Mouse (Mus musculus) limb, embryonic 13.5 days (tissue): Measurements from ENCODE around the gene Myl3. TPM values are rescaled to one million over a fixed set of nuclear protein-coding genes. Genes with fewer than 3 reads are reported as not detected.

ENCODE experiments used
- ATAC-seq: fragments of 200-750 bp; cut with Nextera tagmentation; 2 replicates; pipeline ENCODE4 v1.8.0; 2017; ENCODE audit warnings: low read depth, moderate number of reproducible peaks, moderate TSS enrichment; ENCODE audit not compliant: low FRiP score
- H3K27ac ChIP-seq: fragments of 300-500 bp; sonication (generic); 2 replicates; pipeline ENCODE4 v1.5.1; 2015; ENCODE audit warnings: inconsistent platforms, mild to moderate bottlenecking, moderate library complexity
- H3K27me3 ChIP-seq: fragments of 300-500 bp; sonication (generic); 2 replicates; pipeline ENCODE4 v1.6.1; 2015; ENCODE audit warnings: mild to moderate bottlenecking, inconsistent platforms
- H3K36me3 ChIP-seq: fragments of 300-500 bp; sonication (generic); 2 replicates; pipeline ENCODE4 v1.6.1; 2015; ENCODE audit warnings: inconsistent platforms, mild to moderate bottlenecking, moderate library complexity
- H3K4me1 ChIP-seq: fragments of 300-500 bp; sonication (generic); 2 replicates; pipeline ENCODE4 v1.6.1; 2015; ENCODE audit warnings: inconsistent platforms
- H3K4me2 ChIP-seq: fragments of 300-500 bp; sonication (generic); replicated peaks from 2 replicates; pipeline ENCODE4 v1.6.1; 2015; ENCODE audit warnings: inconsistent platforms, mild to moderate bottlenecking, moderate library complexity
- H3K4me3 ChIP-seq: fragments of 300-500 bp; sonication (generic); 2 replicates; pipeline ENCODE4 v1.5.1; 2015; ENCODE audit warnings: moderate library complexity, mild to moderate bottlenecking, inconsistent platforms
- H3K9ac ChIP-seq: fragments of 300-500 bp; sonication (generic); 2 replicates; pipeline ENCODE4 v1.6.1; 2015; ENCODE audit warnings: mild to moderate bottlenecking, inconsistent platforms
- H3K9me3 ChIP-seq: fragments of 300-500 bp; sonication (generic); 2 replicates; pipeline ENCODE4 v1.6.1; 2016; ENCODE audit warnings: inconsistent platforms
- WGBS: fragments of 180-500 bp; shearing (Covaris S2); methylation state at CpG from one replicate; pipeline ENCODE4 v1.1.7; 2015; 5-methylcytosine and 5-hydroxymethylcytosine counted together
- polyA plus RNA-seq: library from polyadenylated mRNA; unstranded; fragments of >200 nt; fragmentation: Nextera tagmentation; extraction: Ambion mirVana; gene quantifications from 2 replicates; pipeline ENCODE4 v1.2.1, GENCODE M21; 2015

Gene Myl3
- polyA plus RNA-seq, 1 experiment from 2014 or later, result 4.8 TPM

DNA sequence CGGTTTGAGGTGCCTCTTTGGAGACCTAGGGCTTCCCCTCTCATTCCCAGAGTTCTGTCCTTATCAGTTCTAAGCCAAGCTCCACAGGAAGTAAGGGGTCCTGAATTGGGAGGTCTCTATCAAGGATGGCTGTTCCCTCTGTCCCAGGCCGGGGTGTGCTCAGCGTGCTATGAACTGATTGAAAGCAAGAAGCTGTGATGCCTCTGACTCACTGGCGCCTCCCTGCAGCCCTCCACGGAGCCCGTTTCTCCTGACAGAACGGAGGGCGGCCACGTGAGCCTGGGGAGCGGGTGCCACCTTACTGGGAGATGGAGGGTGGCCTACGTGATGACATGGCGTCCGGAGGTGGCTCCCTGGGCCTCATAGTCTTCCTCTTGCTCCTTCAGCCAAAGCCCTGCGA, 56.2 kb downstream of the Myl3 start, which contains the start of gene Prss42:
Gene Prss42, plus strand, starts transcription at position 301 of the 400 bp plus-strand sequence.
- Histone ChIP-seq H3K4me2 (no peak within 1 kb of the TSS), H3K4me1 (no peaks in the 10 kb centered on the region), H3K27me3 (no peaks in the 10 kb centered on the region), H3K36me3 (no peaks in the 10 kb centered on the region), H3K9me3 (no peaks in the 10 kb centered on the region), H3K9ac (no peak within 1 kb of the TSS), H3K4me3 (no peak within 1 kb of the TSS), H3K27ac (no peak within 1 kb of the TSS)
- no peak for ATAC-seq
- WGBS, result 93% methylated on average over 14 of the region's 14 CpGs

DNA sequence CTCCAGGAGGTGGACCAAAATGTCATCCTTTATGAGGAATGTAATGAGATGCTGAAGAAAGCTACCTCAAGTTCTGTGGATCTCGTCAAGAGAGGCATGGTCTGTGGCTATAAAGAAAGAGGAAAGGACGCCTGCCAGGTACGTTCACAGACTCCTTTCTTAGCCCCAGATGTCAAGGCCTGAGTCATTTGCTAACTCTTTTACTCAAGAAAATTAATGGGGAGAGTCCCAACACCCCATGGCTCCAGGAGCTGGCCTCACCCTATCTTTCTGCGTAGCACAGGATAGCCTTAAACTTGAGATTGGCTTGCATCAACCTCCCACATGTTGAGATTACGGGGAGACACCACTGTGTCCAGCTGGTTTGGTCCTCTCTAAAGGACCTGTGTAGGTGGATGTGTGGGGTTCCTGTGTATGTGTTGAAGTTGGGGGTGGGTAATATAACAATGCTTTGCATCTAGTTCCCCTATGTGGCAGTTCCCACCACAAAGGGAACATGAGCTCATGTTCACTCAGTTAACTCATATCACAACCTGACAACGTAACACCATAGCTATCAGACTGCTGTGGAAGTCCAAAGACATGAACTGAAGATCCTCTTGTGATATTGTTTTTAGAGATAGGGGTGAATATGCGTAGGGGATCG, 59.3 kb downstream of the Myl3 start:
- 78% methylated on average over 8 of the region's 8 CpGs for WGBS

DNA sequence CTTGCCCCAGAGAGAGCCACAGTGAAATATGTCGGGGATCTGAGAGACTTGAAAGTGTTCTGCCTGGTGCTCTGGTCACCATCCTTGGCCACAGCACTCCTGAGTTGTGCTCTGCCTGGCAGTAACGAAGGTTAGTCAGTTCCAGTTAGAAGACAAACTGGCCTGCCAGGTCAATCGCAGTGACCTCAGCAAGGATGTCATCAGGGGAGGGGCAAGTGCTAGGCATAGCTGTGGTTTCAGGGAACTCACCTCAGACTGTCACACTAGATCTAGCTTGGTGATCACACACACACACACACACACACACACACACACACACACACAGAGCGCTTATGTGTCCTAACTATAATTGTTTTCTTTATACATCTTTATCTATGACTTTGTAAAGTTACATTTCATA, 61.6 kb downstream of the Myl3 start:
- 59% methylated on average over 4 of the region's 4 CpGs for WGBS
- H3K9ac ChIP-seq, result no peak overlapping the region
- H3K9me3 ChIP-seq, result no peaks in the 10 kb centered on the region
- H3K27ac ChIP-seq, result no peak overlapping the region
- H3K4me1 ChIP-seq, result no peaks in the 10 kb centered on the region
- no peaks in the 10 kb centered on the region for H3K36me3 ChIP-seq
- H3K4me2 ChIP-seq, result no peak overlapping the region
- no peak overlapping the region for H3K4me3 ChIP-seq
- ATAC-seq, result no peak
- no peaks in the 10 kb centered on the region for H3K27me3 ChIP-seq

More for the DNA sequence above, 59.3 kb downstream of the Myl3 start:
- ATAC-seq, result no peak
- Histone ChIP-seq H3K9me3 (no peaks in the 10 kb centered on the region), H3K27ac (no peak overlapping the region), H3K36me3 (no peaks in the 10 kb centered on the region), H3K4me3 (no peak overlapping the region), H3K27me3 (no peaks in the 10 kb centered on the region), H3K4me2 (no peak overlapping the region), H3K9ac (no peak overlapping the region), H3K4me1 (no peaks in the 10 kb centered on the region)

DNA sequence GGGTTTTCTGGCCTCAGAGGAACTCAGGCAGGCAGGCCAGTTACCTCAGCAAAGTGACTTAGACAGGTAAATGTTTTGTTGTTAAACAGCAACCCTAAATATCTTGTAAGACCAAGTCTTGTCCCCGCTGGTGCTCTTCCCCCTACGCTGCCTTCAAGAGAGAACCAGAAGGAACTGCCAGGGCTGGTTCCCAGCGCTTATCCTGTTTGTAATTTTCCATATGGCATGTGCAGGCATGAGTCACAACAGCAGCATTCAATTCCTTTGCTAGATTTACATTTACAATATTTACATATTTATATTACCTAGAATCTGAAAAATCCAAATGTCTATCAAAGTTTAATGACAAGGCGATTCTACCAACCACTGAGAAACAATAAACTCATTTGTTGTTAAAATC, 68.4 kb downstream of the Myl3 start:
- H3K4me1 ChIP-seq, result no peaks in the 10 kb centered on the region
- no peak overlapping the region for H3K4me3 ChIP-seq
- no peak for ATAC-seq
- no peak overlapping the region for H3K9ac ChIP-seq
- no peak overlapping the region for H3K27ac ChIP-seq
- no peaks in the 10 kb centered on the region for H3K9me3 ChIP-seq
- no peaks in the 10 kb centered on the region for H3K27me3 ChIP-seq
- H3K36me3 ChIP-seq, result no peaks in the 10 kb centered on the region
- WGBS, result 69% methylated on average over 4 of the region's 4 CpGs
- no peak overlapping the region for H3K4me2 ChIP-seq

DNA sequence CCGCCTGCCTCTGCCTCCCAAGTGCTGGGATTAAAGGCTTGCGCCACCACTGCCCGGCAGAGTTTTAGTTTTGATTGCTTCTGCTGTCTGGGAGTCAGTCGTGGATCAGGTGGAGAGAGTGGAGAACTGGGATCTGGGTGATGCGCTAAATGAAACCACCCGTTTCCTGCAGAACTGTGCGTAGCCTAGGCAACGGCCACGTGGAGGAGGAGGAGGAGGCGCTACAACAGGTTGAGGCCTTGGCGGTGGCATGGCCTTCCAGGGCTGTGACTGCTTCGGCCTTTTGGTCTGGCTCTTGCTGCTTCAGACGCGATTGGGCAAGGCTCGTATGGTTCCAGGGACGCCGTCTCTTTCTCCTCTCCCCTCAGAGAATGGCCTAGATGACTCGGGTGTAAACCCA, 72.1 kb downstream of the Myl3 start, which contains the start of gene Prss44:
Gene Prss44, plus strand, starts transcription at position 206 of the 400 bp plus-strand sequence.
- H3K27ac ChIP-seq, result no peak within 1 kb of the TSS
- no peak within 1 kb of the TSS for H3K9ac ChIP-seq
- no peaks in the 10 kb centered on the region for H3K36me3 ChIP-seq
- ATAC-seq, result no peak
- no peaks in the 10 kb centered on the region for H3K9me3 ChIP-seq
- H3K4me2 ChIP-seq, result no peak within 1 kb of the TSS
- H3K27me3 ChIP-seq, result no peaks in the 10 kb centered on the region
- no peak within 1 kb of the TSS for H3K4me3 ChIP-seq
- H3K4me1 ChIP-seq, result no peaks in the 10 kb centered on the region
- 57% methylated on average over 18 of the region's 18 CpGs for WGBS

Other genes with a start within 250 kb of the Myl3 start
- gene Setd2, start 209.3 kb upstream of the Myl3 start, polyA plus RNA-seq, result 43.3 and 45.0 TPM in 2 replicates
- gene Nradd, start 117.4 kb upstream of the Myl3 start, polyA plus RNA-seq, result 61.2 and 64.5 TPM in 2 replicates
- gene Nbeal2, start 87.7 kb upstream of the Myl3 start, polyA plus RNA-seq, result 0.75 and 0.76 TPM in 2 replicates
- 106 and 107 TPM in 2 replicates for gene Ccdc12, start 85.4 kb upstream of the Myl3 start, polyA plus RNA-seq
- 91.1 and 97.7 TPM in 2 replicates for gene Pth1r, start 5.3 kb downstream of the Myl3 start, polyA plus RNA-seq
- not detected in 2 replicates for gene Prss42, start 56.3 kb downstream of the Myl3 start, polyA plus RNA-seq
- gene Prss44, start 72.1 kb downstream of the Myl3 start, polyA plus RNA-seq, result not detected in 2 replicates
- not detected in 2 replicates for gene Prss43, start 84.8 kb downstream of the Myl3 start, polyA plus RNA-seq
- not detected in 2 replicates for gene Prss45, start 92.7 kb downstream of the Myl3 start, polyA plus RNA-seq
- gene Prss46, start 102.6 kb downstream of the Myl3 start, polyA plus RNA-seq, result not detected in 2 replicates
- 0.31 and 0.38 TPM in 2 replicates for gene Prss50, start 116.1 kb downstream of the Myl3 start, polyA plus RNA-seq
- gene Als2cl, start 138.0 kb downstream of the Myl3 start, polyA plus RNA-seq, result 1.3 and 1.4 TPM in 2 replicates
- 1.1 and 1.2 TPM in 2 replicates for gene Tmie, start 138.3 kb downstream of the Myl3 start, polyA plus RNA-seq
- not detected in 2 replicates for gene Fam240a, start 175.0 kb downstream of the Myl3 start, polyA plus RNA-seq
- gene Tdgf1, start 204.3 kb downstream of the Myl3 start, polyA plus RNA-seq, result 0.11 and 0.13 TPM in 2 replicates
- 0.05 TPM in 1 of 2 replicates, not detected in the other for gene Lrrc2, start 209.7 kb downstream of the Myl3 start, polyA plus RNA-seq
- not detected in 2 replicates for gene Rtp3, start 248.7 kb downstream of the Myl3 start, polyA plus RNA-seq